Mouse (Mus musculus): ENCODE data around the gene 1700102P08Rik. TPM values are rescaled to one million over a fixed set of nuclear protein-coding genes. Genes with fewer than 3 reads are reported as not detected.
A peak's percentile ranks its signal among the peaks of the same experiment; 100 is the strongest.

The 1700102P08Rik gene
- total RNA-seq, 2 experiments from 2014 or later = 3.6 to 4.9 TPM

DNA sequence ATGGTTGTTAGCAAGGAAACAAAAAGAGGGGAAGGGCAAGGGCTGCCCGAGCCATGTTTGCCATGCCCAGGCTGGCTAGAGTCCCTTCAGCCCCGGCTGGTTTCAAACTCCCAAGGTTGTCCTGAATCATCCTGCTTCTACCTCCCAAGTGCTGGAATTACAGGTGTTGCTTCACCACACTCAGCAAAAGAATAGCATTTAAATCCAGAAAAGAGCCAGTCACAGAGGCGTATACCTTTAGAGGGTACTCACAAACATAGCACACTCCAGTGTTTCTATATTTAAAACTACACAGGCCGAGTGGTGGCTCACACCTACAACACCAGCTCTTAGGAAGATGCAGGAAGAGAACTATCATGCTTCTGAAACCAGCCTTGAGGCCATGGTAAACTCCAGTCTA lies 16.9 kb downstream of the 1700102P08Rik start:
- intact Hi-C loops (cut with DNase I) = no loop called here
- no peak for DNase-seq

DNA sequence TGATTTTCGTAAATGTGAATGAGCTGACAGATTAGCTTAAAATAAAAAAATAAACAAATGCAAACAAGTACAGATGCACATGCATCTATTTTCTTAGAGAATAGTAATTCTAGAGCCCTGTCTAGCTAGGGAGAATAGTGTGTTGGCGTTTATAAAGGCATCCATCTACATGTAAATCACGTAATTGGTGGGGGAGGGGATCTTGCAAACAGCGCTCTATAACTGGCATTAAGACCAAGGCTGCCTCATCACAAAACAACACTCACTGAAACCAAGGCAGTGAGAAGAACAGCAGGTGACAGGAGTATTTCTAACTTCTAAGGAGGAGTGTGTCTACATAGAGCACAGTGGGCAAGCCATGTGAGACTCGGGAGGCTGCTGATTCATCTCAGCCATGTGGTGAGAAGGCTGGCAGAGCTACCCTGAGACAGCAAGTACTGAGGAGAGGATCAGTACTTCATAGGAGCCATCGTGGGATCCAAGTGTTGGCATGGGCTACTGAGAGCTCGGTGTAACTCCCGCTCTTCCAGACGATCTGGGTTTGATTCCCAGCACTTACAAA lies 18.9 kb downstream of the 1700102P08Rik start:
- DNase-seq = no peak
- intact Hi-C loops (cut with DNase I) = no loop called here

DNA sequence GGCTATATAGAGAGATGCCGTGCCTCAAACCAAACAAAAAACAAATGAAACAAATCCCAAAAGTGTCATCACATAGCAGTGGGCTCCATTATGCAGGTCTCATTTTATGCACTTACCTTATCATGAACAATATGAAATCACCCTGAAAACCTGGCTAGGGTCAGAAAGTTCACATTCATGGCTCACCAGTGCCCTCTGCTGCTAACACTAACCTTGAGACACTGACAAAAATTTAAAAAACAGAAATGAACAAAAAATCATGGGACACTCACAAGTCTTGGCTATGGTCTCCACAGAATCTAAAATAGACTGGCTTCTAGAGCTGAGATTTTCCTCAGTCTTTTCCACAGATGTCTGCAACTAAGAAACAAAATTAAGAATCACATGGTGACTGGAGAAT lies 19.6 kb downstream of the 1700102P08Rik start:
- peak; percentile 9 for DNase-seq
- intact Hi-C loops (cut with DNase I) = no loop called here

- intact Hi-C loops (cut with DNase I) = no loop called here
- no peak for DNase-seq
These were observed 35.8 kb downstream of the 1700102P08Rik start, which contains the start of gene Ccdc36 for GRCm38 (mm10) chr9:108428384-108428783. TSS of gene Ccdc36 (minus strand) at chr9:108428484.

- intact Hi-C loops (cut with DNase I) = no loop called here
- peak; percentile 15 for DNase-seq
These were observed 38.9 kb downstream of the 1700102P08Rik start for GRCm38 (mm10) chr9:108431431-108432067.

- intact Hi-C loops (cut with DNase I) = no loop called here
- no peak for DNase-seq
These were observed 43.6 kb downstream of the 1700102P08Rik start, which contains the start of gene BC048562 for GRCm38 (mm10) chr9:108436182-108436581. TSS of gene BC048562 (plus strand) at chr9:108436482.

GRCm38 (mm10) chr9:108439176-108439575 lies 46.6 kb downstream of the 1700102P08Rik start:
- intact Hi-C loops (cut with DNase I) = no loop called here
- peak; percentile 63 for DNase-seq

GRCm38 (mm10) chr9:108440485-108440884 lies 47.9 kb downstream of the 1700102P08Rik start:
- no peak for DNase-seq
- intact Hi-C loops (cut with DNase I) = no loop called here

- DNase-seq = no peak
- intact Hi-C loops (cut with DNase I) = no loop called here
These were observed 48.8 kb downstream of the 1700102P08Rik start for GRCm38 (mm10) chr9:108441236-108441919.

DNA sequence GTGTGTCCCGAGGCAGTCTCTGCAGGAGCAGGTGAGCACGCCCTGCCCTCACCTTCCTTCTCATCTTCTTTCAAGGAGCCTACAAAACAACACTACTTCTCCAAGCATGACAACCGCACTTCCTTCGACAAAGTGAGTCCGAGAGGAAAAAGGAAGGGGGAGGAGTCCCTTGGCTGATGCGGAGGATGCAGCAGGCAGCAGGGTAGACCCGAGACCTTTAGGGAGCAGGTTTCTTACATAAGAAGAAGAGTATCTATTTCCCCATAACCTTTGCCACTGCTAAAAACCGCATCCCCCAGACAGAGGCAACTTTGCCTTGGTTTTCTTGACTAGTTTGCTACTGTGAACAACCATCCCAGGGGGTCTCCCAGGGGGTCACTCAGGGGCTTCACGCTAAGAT lies 52.5 kb downstream of the 1700102P08Rik start:
- no peak for DNase-seq
- intact Hi-C loops (cut with DNase I) = no loop called here

GRCm38 (mm10) chr9:108449860-108450259 lies 57.3 kb downstream of the 1700102P08Rik start:
- DNase-seq = peak; percentile 82
- intact Hi-C loops (cut with DNase I) = loop anchor here (5.0 kb wide), 1 partner anchor 48 kb away; no protein-coding TSS in a partner anchor

GRCm38 (mm10) chr9:108450292-108451169 lies 57.9 kb downstream of the 1700102P08Rik start:
- DNase-seq = peak; percentile 68

DNA sequence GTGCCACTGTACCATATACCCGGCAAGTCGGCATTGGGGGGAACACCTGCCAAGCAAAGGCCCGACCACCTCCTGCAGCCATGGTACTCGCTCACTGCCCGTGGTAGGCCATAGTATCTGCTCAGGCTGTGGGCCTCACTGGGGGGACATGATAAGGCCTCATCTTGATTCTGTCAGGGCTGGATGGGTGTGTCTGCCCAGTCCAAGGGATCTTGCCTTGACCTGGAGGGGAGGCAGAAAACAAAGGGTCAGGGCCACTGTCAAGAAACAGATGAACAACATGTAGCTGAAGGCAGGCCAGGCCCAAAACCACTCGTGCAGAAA lies 58.5 kb downstream of the 1700102P08Rik start:
- DNase-seq = no peak
- intact Hi-C loops (cut with DNase I) = loop anchor here (5.0 kb wide), 1 partner anchor 49 kb away; no protein-coding TSS in a partner anchor

More at GRCm38 (mm10) chr9:108450292-108451169, 57.9 kb downstream of the 1700102P08Rik start:
- intact Hi-C loops (cut with DNase I) = loop anchor here (5.0 kb wide), 1 partner anchor 48 kb away; no protein-coding TSS in a partner anchor

- intact Hi-C loops (cut with DNase I) = loop anchor here (5.0 kb wide), 1 partner anchor 49 kb away; no protein-coding TSS in a partner anchor
- DNase-seq = no peak
These were observed 59.0 kb downstream of the 1700102P08Rik start for GRCm38 (mm10) chr9:108451519-108452160.

DNA sequence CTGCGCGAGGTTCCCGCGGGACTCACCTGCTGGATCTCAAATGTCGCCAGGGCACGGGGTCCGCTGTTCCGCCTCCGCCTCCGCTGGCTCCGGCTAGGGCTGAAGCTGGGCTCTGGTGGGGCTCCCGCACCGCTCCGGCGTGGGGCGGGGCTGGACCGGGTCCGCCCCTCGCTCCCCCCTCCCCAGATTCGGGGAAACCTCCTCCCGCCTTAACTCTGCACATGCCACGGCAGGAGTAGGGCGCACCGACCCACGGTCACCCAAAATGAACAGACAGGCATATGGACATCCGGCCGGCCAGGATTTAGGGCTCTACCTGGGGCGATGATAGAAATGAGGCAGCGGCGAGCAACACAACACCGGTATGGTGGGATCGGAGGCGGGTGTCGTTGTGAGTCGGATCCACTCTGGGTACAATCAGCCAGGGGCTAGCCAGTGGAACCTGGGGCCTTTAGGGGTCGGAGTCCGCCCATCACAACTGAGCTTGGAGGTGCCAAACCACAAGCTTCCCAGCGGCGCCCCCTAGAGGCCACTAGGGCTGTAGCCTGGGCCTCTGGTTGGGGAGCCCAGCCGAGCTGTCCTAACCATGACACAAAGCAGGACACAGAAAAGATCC lies 59.8 kb downstream of the 1700102P08Rik start:
- intact Hi-C loops (cut with DNase I) = loop anchor here (5.0 kb wide), 1 partner anchor 50 kb away; no protein-coding TSS in a partner anchor
- peak; percentile 95 for DNase-seq

DNA sequence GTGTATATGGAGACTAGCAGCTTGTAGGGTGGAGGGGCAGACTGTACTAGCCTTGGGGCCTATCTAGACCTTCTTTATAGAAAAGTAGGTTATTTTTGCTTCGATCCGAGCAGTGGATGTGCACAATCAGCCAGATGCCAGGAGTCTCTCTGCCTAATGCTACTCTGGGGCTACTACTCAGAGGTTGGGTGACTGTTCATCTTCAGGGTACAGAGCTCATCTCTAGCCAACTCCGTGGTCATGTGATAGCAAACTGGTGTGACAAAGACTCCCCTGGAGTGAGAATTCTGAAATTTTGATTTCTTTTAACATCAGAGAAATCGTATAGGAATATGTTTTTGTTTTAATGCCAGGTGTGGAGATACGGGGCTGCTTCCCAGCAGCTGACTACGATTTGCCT lies 60.3 kb downstream of the 1700102P08Rik start:
- no peak for DNase-seq
- intact Hi-C loops (cut with DNase I) = loop anchor here (5.0 kb wide), 1 partner anchor 51 kb away; no protein-coding TSS in a partner anchor

DNA sequence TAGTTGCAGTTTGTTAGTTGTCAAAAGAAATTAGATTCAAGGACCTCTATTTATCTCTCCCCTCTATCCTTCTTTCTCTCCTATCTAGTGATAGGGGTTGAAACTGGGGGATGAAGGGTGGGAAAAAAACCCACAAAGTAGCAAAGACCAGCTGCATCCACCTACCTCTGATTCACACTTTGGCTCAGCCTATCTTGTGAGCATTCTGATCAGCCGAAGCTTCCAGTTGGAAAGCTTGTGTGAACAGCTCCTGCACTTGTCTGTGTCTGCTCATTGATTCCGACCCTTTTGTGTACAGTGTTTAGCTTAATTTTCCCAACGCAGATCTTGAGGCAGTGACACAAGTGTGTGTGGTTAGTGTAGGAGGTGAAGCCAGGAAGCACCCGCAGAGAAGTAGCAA lies 60.9 kb downstream of the 1700102P08Rik start:
- intact Hi-C loops (cut with DNase I) = loop anchor here (5.0 kb wide), 1 partner anchor 51 kb away; no protein-coding TSS in a partner anchor

GRCm38 (mm10) chr9:108454429-108454828 lies 61.8 kb downstream of the 1700102P08Rik start:
- intact Hi-C loops (cut with DNase I) = loop anchor here (5.0 kb wide), 1 partner anchor 52 kb away; no protein-coding TSS in a partner anchor
- no peak for DNase-seq

More for the DNA sequence above, 60.9 kb downstream of the 1700102P08Rik start:
- no peak for DNase-seq
